ENCODE assay signal across 8 mouse cellular contexts in genomic region chr5:25754236-25754766, GRCm38 (mm10). TPM values are rescaled to one million over a fixed set of nuclear protein-coding genes. Genes with fewer than 3 reads are reported as not detected.
DNase-seq lines count a peak whose midpoint lies in the region; ATAC-seq lines count a peak whose summit lies in the region.
"Had no signal": no experiment of that assay in that cellular context is flagged by ENCODE, and none has a peak within 500 bp of the region (broad histone marks: within the 10 kb centered on the region; RNA-seq: fewer than 3 reads in every experiment).

No protein-coding gene starts in this region.

- H3K9me3 ChIP-seq in neural tube, embryonic 11.5 days (ENCODE audit: control insufficient read depth, low read length), result no peaks in the 10 kb centered on the region
- H3K9me3 ChIP-seq in forebrain, embryonic 11.5 days (ENCODE audit: control insufficient read depth, low read length), result no peaks in the 10 kb centered on the region
- no peaks in the 10 kb centered on the region for H3K9me3 ChIP-seq in heart, embryonic 15.5 days (replicated peaks)
- no peaks in the 10 kb centered on the region for H3K9me3 ChIP-seq in midbrain, embryonic 12.5 days

- H3K36me3 ChIP-seq in neural tube, embryonic 11.5 days (ENCODE audit: control insufficient read depth, insufficient read depth, low read length), result no peaks in the 10 kb centered on the region
- no peaks in the 10 kb centered on the region for H3K36me3 ChIP-seq in forebrain, embryonic 11.5 days (ENCODE audit: control insufficient read depth, insufficient read depth, low read length)
- no peaks in the 10 kb centered on the region for H3K36me3 ChIP-seq in heart, embryonic 15.5 days
- no peaks in the 10 kb centered on the region for H3K36me3 ChIP-seq in midbrain, embryonic 12.5 days

- H3K9ac ChIP-seq in neural tube, embryonic 11.5 days (ENCODE audit: low read length), result 0 out of 2 replicates have a peak overlapping the region, but pooled peaks have one; percentile 14
- H3K9ac ChIP-seq in forebrain, embryonic 11.5 days (ENCODE audit: low read length), result peak overlapping the region; percentile 20
- H3K9ac ChIP-seq in heart, embryonic 15.5 days, result no peak overlapping the region
- 0 out of 2 replicates have a peak overlapping the region, but pooled peaks have one; percentile 20 for H3K9ac ChIP-seq in midbrain, embryonic 12.5 days (replicated peaks)

- DNase-seq in neural tube, embryonic 11.5 days (ENCODE audit: low spot score), result no peak
- no peak for DNase-seq in neural tube, embryonic 10.5 days (ENCODE audit: extremely low spot score, low spot score)
- DNase-seq in forebrain, embryonic 11.5 days (ENCODE audit: low spot score), result peak; percentile 59
- DNase-seq in layer of hippocampus, adult 8-10 months (ENCODE audit: low spot score in 2 of 2), result no peak
- no peak for DNase-seq in layer of hippocampus, adult 9-11 months

- no peaks in the 10 kb centered on the region for H3K4me1 ChIP-seq in neural tube, embryonic 11.5 days (ENCODE audit: control insufficient read depth, insufficient read depth, low read length)
- peaks cover 16% of the 10 kb centered on the region for H3K4me1 ChIP-seq in forebrain, embryonic 11.5 days (replicated peaks; ENCODE audit: control insufficient read depth, insufficient read depth, low read length)
- peaks cover 39% of the 10 kb centered on the region for H3K4me1 ChIP-seq in heart, embryonic 15.5 days (replicated peaks)
- H3K4me1 ChIP-seq in midbrain, embryonic 12.5 days, result peaks cover 17% of the 10 kb centered on the region

- 16% methylated on average over 2 of the region's 2 CpGs for WGBS in neural tube, embryonic 11.5 days
- WGBS in forebrain, embryonic 11.5 days, result 0% methylated on average over 2 of the region's 2 CpGs
- WGBS in heart, embryonic 15.5 days, result 6% methylated on average over 2 of the region's 2 CpGs
- WGBS in midbrain, embryonic 12.5 days, result 0% methylated on average over 2 of the region's 2 CpGs

- no peaks in the 10 kb centered on the region for H3K27me3 ChIP-seq in neural tube, embryonic 11.5 days (ENCODE audit: control insufficient read depth, insufficient read depth, low read length)
- H3K27me3 ChIP-seq in forebrain, embryonic 11.5 days (ENCODE audit: control insufficient read depth, insufficient read depth, low read length), result no peaks in the 10 kb centered on the region
- H3K27me3 ChIP-seq in heart, embryonic 15.5 days, result no peaks in the 10 kb centered on the region
- no peaks in the 10 kb centered on the region; the same call in 1 of the 2 replicates for H3K27me3 ChIP-seq in midbrain, embryonic 12.5 days

- no peak overlapping the region for H3K27ac ChIP-seq in neural tube, embryonic 11.5 days (ENCODE audit: low read depth, low read length)
- H3K27ac ChIP-seq in forebrain, embryonic 11.5 days (ENCODE audit: low read depth, low read length), result peak overlapping the region; percentile 57; the same call in 1 of the 2 replicates
- H3K27ac ChIP-seq in heart, embryonic 15.5 days, result peak overlapping the region; percentile 63
- H3K27ac ChIP-seq in midbrain, embryonic 12.5 days (replicated peaks), result peak overlapping the region; percentile 42

- H3K4me2 ChIP-seq in neural tube, embryonic 11.5 days (ENCODE audit: low read depth), result no peak overlapping the region
- H3K4me2 ChIP-seq in forebrain, embryonic 11.5 days (ENCODE audit: low read depth, low read length, severe bottlenecking), result 0 out of 2 replicates have a peak overlapping the region, but pooled peaks have one; percentile 18
- peak overlapping the region; percentile 8; the same call in 1 of the 2 replicates for H3K4me2 ChIP-seq in heart, embryonic 15.5 days
- H3K4me2 ChIP-seq in midbrain, embryonic 12.5 days (replicated peaks), result no peak overlapping the region

- no peak overlapping the region for H3K4me3 ChIP-seq in neural tube, embryonic 11.5 days (ENCODE audit: low read depth, low read length)
- H3K4me3 ChIP-seq in forebrain, embryonic 11.5 days (ENCODE audit: low read depth, low read length), result no peak overlapping the region
- no peak overlapping the region for H3K4me3 ChIP-seq in heart, embryonic 15.5 days
- no peak overlapping the region for H3K4me3 ChIP-seq in midbrain, embryonic 12.5 days

- no peak for ATAC-seq in neural tube, embryonic 11.5 days (ENCODE audit: insufficient read depth, low FRiP score, low TSS enrichment)
- peak; percentile 76 for ATAC-seq in forebrain, embryonic 11.5 days (replicated peaks; ENCODE audit: low FRiP score)
- ATAC-seq in heart, embryonic 15.5 days (replicated peaks; ENCODE audit: insufficient number of reproducible peaks, insufficient read depth, low FRiP score, low read depth), result peak; percentile 64
- 0 out of 2 replicates have a peak, but pooled peaks have one; percentile 27 for ATAC-seq in midbrain, embryonic 12.5 days (ENCODE audit: low FRiP score, low read depth)

RNA-seq across cellular contexts. Expression of gene Actr3b, which starts 5.5 kb away (rescaled TPM):
- polyA plus RNA-seq in neural tube, embryonic 11.5 days (2014; fragmentation: Nextera tagmentation; extraction: Ambion mirVana), result 9.4 and 11.5 TPM in 2 replicates
- polyA plus RNA-seq in forebrain, embryonic 11.5 days (2014; fragmentation: Nextera tagmentation; extraction: Ambion mirVana), result 16.1 and 17.4 TPM in 2 replicates
- 28.6 and 29.7 TPM in 2 replicates for polyA plus RNA-seq in heart, embryonic 15.5 days (2015; fragmentation: Nextera tagmentation; extraction: Ambion mirVana)
- 7.7 and 7.9 TPM in 2 replicates for polyA plus RNA-seq in midbrain, embryonic 12.5 days (2016; fragmentation: Nextera tagmentation; extraction: Ambion mirVana)
- total RNA-seq in layer of hippocampus, adult 8-10 months (2022), result 100 to 1,000 TPM; 132 to 138 (median 137) TPM
- total RNA-seq: hematopoietic stem cell, adult 5-6 weeks had no signal

RNA-seq across cellular contexts. Expression of gene Xrcc2, which starts 48.7 kb away (rescaled TPM):
- 8.2 and 8.4 TPM in 2 replicates for polyA plus RNA-seq in neural tube, embryonic 11.5 days (2014; fragmentation: Nextera tagmentation; extraction: Ambion mirVana)
- polyA plus RNA-seq in forebrain, embryonic 11.5 days (2014; fragmentation: Nextera tagmentation; extraction: Ambion mirVana), result 14.9 and 19.8 TPM in 2 replicates
- polyA plus RNA-seq in heart, embryonic 15.5 days (2015; fragmentation: Nextera tagmentation; extraction: Ambion mirVana), result 5.7 and 7.6 TPM in 2 replicates
- polyA plus RNA-seq in midbrain, embryonic 12.5 days (2016; fragmentation: Nextera tagmentation; extraction: Ambion mirVana), result 9.3 and 10.2 TPM in 2 replicates
- total RNA-seq in layer of hippocampus, adult 8-10 months (2022), result 1 to 10 TPM; 5.9 to 9.2 (median 7.8) TPM

Comparison
In these comparisons a context has a peak if more than half of its experiments do, and no peak if none do; other contexts are left out.
1. H3K4me2 ChIP-seq: peak in forebrain, embryonic 11.5 days (single experiment) and heart, embryonic 15.5 days (single experiment); none in neural tube, embryonic 11.5 days (single experiment) and midbrain, embryonic 12.5 days (single experiment).